Mouse (Mus musculus): Measurements from ENCODE around the gene Cd55b. TPM values are rescaled to one million over a fixed set of nuclear protein-coding genes. Genes with fewer than 3 reads are reported as not detected.

Cd55b gene
- polyA plus RNA-seq (2012; rRNA removed), result not detected in 2 replicates
- not detected in 2 replicates for polyA plus RNA-seq (2014; fragmentation: Nextera tagmentation; extraction: Ambion mirVana)

DNA sequence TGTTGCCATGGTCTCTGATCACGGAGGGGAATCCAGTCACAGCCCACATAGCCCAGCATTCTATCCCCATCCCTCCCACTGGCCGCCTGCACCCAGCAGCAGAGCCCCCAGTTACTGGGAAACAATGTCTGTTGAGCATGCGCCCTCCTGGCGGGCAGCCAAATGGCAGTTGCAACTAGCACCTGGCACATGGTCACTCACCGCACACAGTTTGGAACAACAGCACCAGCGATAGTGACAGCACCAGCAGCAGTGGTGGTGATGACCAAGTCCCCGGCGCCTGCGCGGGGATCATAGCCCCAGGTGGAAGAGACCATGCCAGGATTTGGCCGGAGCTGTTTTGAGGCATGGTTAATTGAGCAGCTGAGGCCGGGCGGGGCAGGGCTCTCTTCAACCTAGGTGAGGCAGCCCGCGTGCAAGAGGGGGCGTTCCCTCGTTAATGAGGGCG is at the start of gene Cd55b:
TSS of gene Cd55b (minus strand) at position 346 of the 448 bp plus-strand sequence.
- no peaks in the 10 kb centered on the region for H3K36me3 ChIP-seq (ENCODE audit: control insufficient read depth, insufficient read depth, low read length)
- 53% methylated on average over 18 of the region's 18 CpGs for WGBS
- no peak within 1 kb of the TSS for H3K9ac ChIP-seq (ENCODE audit: low read depth, low read length, severe bottlenecking)
- H3K4me2 ChIP-seq (replicated peaks; ENCODE audit: low read depth, low read length, severe bottlenecking), result no peak within 1 kb of the TSS
- H3K27ac ChIP-seq (replicated peaks; ENCODE audit: low read depth, low read length), result no peak within 1 kb of the TSS
- DNase-seq (ENCODE audit: low spot score) (peak; percentile 3), ATAC-seq (ENCODE audit: low FRiP score, low read depth) (no peak)
- no peaks in the 10 kb centered on the region for H3K9me3 ChIP-seq (ENCODE audit: control insufficient read depth, low read length)
- H3K4me3 ChIP-seq (replicated peaks; ENCODE audit: low read length), result no peak within 1 kb of the TSS
- H3K4me1 ChIP-seq (ENCODE audit: control insufficient read depth, insufficient read depth, low read length), result no peaks in the 10 kb centered on the region
- TF ChIP-seq POLR2A (IDR thresholded peaks at IDR 0.05; ENCODE audit: borderline replicate concordance, extremely low read depth, insufficient read depth, insufficient read length), result no peak
- H3K27me3 ChIP-seq (ENCODE audit: control insufficient read depth, insufficient read depth, low read length), result no peaks in the 10 kb centered on the region

- WGBS, result 82% methylated on average over 4 of the region's 4 CpGs
- TF ChIP-seq POLR2A (IDR thresholded peaks at IDR 0.05; ENCODE audit: borderline replicate concordance, extremely low read depth, insufficient read depth, insufficient read length), result no peak
- ATAC-seq (ENCODE audit: low FRiP score, low read depth), result no peak
- no peak for DNase-seq (ENCODE audit: low spot score)
- Histone ChIP-seq H3K36me3 (ENCODE audit: control insufficient read depth, insufficient read depth, low read length) (no peaks in the 10 kb centered on the region), H3K4me1 (ENCODE audit: control insufficient read depth, insufficient read depth, low read length) (no peaks in the 10 kb centered on the region), H3K9ac (ENCODE audit: low read depth, low read length, severe bottlenecking) (no peak overlapping the region), H3K4me3 (replicated peaks; ENCODE audit: low read length) (no peak overlapping the region), H3K9me3 (ENCODE audit: control insufficient read depth, low read length) (no peaks in the 10 kb centered on the region), H3K27ac (replicated peaks; ENCODE audit: low read depth, low read length) (no peak overlapping the region), H3K4me2 (replicated peaks; ENCODE audit: low read depth, low read length, severe bottlenecking) (no peak overlapping the region), H3K27me3 (ENCODE audit: control insufficient read depth, insufficient read depth, low read length) (no peaks in the 10 kb centered on the region)
Observed at GRCm38 (mm10) chr1:130470074-130470473, 47.3 kb upstream of the Cd55b start.

DNA sequence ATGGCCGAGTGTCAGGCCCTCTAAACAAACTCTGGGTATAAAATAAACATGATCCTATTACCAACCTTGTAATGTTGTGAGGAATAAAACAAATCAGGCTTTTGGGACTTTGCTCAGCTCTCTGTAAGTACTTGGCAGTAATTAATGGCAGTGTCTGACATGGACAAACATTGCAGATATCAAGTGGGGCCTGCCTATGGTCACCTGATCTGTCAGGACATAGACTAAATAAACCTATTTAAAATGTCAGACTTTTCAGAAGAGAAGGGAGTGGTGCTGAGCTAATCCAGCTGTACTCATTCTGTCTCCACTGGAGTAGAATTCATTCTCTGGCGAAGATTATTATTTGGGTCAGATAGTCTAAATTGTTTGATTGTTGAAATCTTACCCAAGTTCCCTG is 44.6 kb upstream of the Cd55b start:
- Histone ChIP-seq H3K27me3 (ENCODE audit: control insufficient read depth, insufficient read depth, low read length) (no peaks in the 10 kb centered on the region), H3K4me1 (ENCODE audit: control insufficient read depth, insufficient read depth, low read length) (no peaks in the 10 kb centered on the region), H3K9ac (ENCODE audit: low read depth, low read length, severe bottlenecking) (no peak overlapping the region), H3K9me3 (ENCODE audit: control insufficient read depth, low read length) (no peaks in the 10 kb centered on the region), H3K36me3 (ENCODE audit: control insufficient read depth, insufficient read depth, low read length) (no peaks in the 10 kb centered on the region), H3K4me3 (replicated peaks; ENCODE audit: low read length) (no peak overlapping the region), H3K4me2 (replicated peaks; ENCODE audit: low read depth, low read length, severe bottlenecking) (no peak overlapping the region), H3K27ac (replicated peaks; ENCODE audit: low read depth, low read length) (no peak overlapping the region)
- WGBS, result 59% methylated on average over 2 of the region's 2 CpGs
- no peak for ATAC-seq (ENCODE audit: low FRiP score, low read depth)
- TF ChIP-seq POLR2A (IDR thresholded peaks at IDR 0.05; ENCODE audit: borderline replicate concordance, extremely low read depth, insufficient read depth, insufficient read length), result no peak
- DNase-seq (ENCODE audit: low spot score), result no peak

DNA sequence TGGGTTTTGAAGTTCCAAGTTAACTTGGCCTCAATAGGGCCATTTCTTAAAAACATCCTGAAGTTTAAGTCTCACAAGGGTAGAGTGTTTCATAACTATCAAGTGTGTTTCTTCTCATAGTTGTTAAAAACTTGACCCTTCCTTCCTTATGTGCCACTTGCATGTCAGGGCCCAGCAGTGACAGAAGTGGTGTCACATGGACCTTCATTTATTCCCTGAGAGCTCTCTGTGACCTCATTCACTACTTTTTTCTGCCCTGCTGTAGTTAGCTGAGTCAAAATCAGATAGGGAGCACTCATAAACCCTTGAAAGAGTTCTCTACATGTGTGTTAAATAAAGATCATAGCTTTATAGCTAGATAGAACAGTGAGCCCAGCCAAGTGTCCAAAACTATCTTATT is 41.4 kb upstream of the Cd55b start:
- Histone ChIP-seq H3K4me2 (replicated peaks; ENCODE audit: low read depth, low read length, severe bottlenecking) (no peak overlapping the region), H3K4me1 (ENCODE audit: control insufficient read depth, insufficient read depth, low read length) (no peaks in the 10 kb centered on the region), H3K9me3 (ENCODE audit: control insufficient read depth, low read length) (no peaks in the 10 kb centered on the region), H3K4me3 (replicated peaks; ENCODE audit: low read length) (no peak overlapping the region), H3K36me3 (ENCODE audit: control insufficient read depth, insufficient read depth, low read length) (no peaks in the 10 kb centered on the region), H3K27me3 (ENCODE audit: control insufficient read depth, insufficient read depth, low read length) (no peaks in the 10 kb centered on the region), H3K27ac (replicated peaks; ENCODE audit: low read depth, low read length) (no peak overlapping the region), H3K9ac (ENCODE audit: low read depth, low read length, severe bottlenecking) (no peak overlapping the region)
- no peak for ATAC-seq (ENCODE audit: low FRiP score, low read depth)
- no peak for DNase-seq (ENCODE audit: low spot score)
- TF ChIP-seq POLR2A (IDR thresholded peaks at IDR 0.05; ENCODE audit: borderline replicate concordance, extremely low read depth, insufficient read depth, insufficient read length), result no peak

DNA sequence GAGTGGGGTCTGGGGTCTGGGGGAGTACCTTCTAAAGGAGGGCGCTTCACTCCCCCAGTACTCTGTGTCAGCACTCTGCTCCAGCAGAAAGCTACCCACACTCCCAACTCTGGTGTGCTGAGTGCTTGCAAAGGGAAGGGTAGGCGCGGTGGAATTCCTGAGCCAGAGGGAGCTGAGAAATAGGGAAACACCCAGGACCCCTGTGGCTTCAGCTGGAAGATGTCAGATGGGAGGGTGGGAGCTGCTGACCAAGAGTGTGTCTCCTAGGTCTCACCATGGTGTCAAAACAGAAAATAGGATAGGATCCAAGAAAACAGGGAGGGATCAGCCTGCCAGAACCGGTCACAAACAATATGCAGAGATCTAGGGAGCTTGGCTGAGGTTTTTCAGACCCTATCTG is 40.1 kb upstream of the Cd55b start:
- 5% methylated on average over 4 of the region's 4 CpGs for WGBS
- Histone ChIP-seq H3K36me3 (ENCODE audit: control insufficient read depth, insufficient read depth, low read length) (no peaks in the 10 kb centered on the region), H3K9me3 (ENCODE audit: control insufficient read depth, low read length) (no peaks in the 10 kb centered on the region), H3K4me2 (replicated peaks; ENCODE audit: low read depth, low read length, severe bottlenecking) (peak overlapping the region; percentile 89), H3K4me1 (ENCODE audit: control insufficient read depth, insufficient read depth, low read length) (no peaks in the 10 kb centered on the region), H3K4me3 (replicated peaks; ENCODE audit: low read length) (peak overlapping the region; percentile 60), H3K27ac (replicated peaks; ENCODE audit: low read depth, low read length) (no peak overlapping the region), H3K27me3 (ENCODE audit: control insufficient read depth, insufficient read depth, low read length) (no peaks in the 10 kb centered on the region), H3K9ac (ENCODE audit: low read depth, low read length, severe bottlenecking) (peak overlapping the region; percentile 55)
- ATAC-seq (ENCODE audit: low FRiP score, low read depth) (peak; percentile 60), DNase-seq (ENCODE audit: low spot score) (peak; percentile 6)
- no peak for TF ChIP-seq POLR2A (IDR thresholded peaks at IDR 0.05; ENCODE audit: borderline replicate concordance, extremely low read depth, insufficient read depth, insufficient read length)
